Mouse (Mus musculus) left cerebral cortex, adult 2 months (tissue): ENCODE measurements around the gene Msrb1. TPM values are rescaled to one million over a fixed set of nuclear protein-coding genes. Genes with fewer than 3 reads are reported as not detected.
A peak's percentile ranks its signal among the peaks of the same experiment; 100 is the strongest.

ENCODE experiments used
- DNase-seq, 2 experiments: peaks; one replicate each; pipeline ENCODE4 v3.0.0; 2021 to 2022; ENCODE audit warnings: low spot score in 2 of 2, mixed read lengths in 1 of 2; ENCODE audit errors: extremely low spot score in 1 of 2
- H3K27ac ChIP-seq: fragments of 200-600 bp; 2 replicates; pipeline ENCODE4 v1.8.1; 2022
- H3K4me3 ChIP-seq: fragments of 200-600 bp; 2 replicates; pipeline ENCODE4 v1.8.1; 2022
- CTCF ChIP-seq: fragments of 200-600 bp; IDR thresholded peaks from 2 replicates; pipeline ENCODE4 v1.8.1; 2022; ENCODE audit warnings: antibody characterized with exemption, mild to moderate bottlenecking, moderate library complexity
- intact Hi-C: fragments of 180-260 bp; cut with DNase I; formaldehyde crosslinking; loops from one replicate; pipeline ENCODE4 v1.15.1; 2025
- total RNA-seq, 2 experiments: library from RNA; stranded (reverse); gene quantifications; 2 replicates each; pipeline ENCODE4 v1.2.3; 2021

Gene Msrb1
- total RNA-seq, 2 experiments from 2014 or later: 31.8 to 34.7 TPM

GRCm38 (mm10) chr17:24734513-24734912 lies 1.9 kb upstream of the Msrb1 start:
- DNase-seq: no peak
- H3K27ac ChIP-seq: no peak overlapping the region
- H3K4me3 ChIP-seq: no peak overlapping the region
- intact Hi-C loops: no loop called here
- peak; percentile 32 for TF ChIP-seq CTCF

GRCm38 (mm10) chr17:24735446-24735845 lies 996 bp upstream of the Msrb1 start:
- intact Hi-C loops: no loop called here
- DNase-seq: no peak
- TF ChIP-seq CTCF: no peak
- Histone ChIP-seq H3K4me3 (no peak overlapping the region), H3K27ac (no peak overlapping the region)

- no peak; the same call in 1 of the 2 replicates for TF ChIP-seq CTCF
- H3K4me3 ChIP-seq: peak overlapping the region; percentile 66
- no peak for DNase-seq
- H3K27ac ChIP-seq: no peak overlapping the region
- intact Hi-C loops: no loop called here
These were observed 831 bp downstream of the Msrb1 start for GRCm38 (mm10) chr17:24737135-24737810.

GRCm38 (mm10) chr17:24738238-24738637 lies 1.8 kb downstream of the Msrb1 start:
- intact Hi-C loops: no loop called here
- no peak for TF ChIP-seq CTCF
- Histone ChIP-seq H3K27ac (no peak overlapping the region), H3K4me3 (no peak overlapping the region)
- DNase-seq: no peak

- intact Hi-C loops: no loop called here
- no peak for DNase-seq
- no peak overlapping the region for H3K27ac ChIP-seq
- no peak for TF ChIP-seq CTCF
- no peak overlapping the region for H3K4me3 ChIP-seq
These were observed 3.5 kb downstream of the Msrb1 start for GRCm38 (mm10) chr17:24739926-24740325.

- no peak for TF ChIP-seq CTCF
- no peak overlapping the region for H3K27ac ChIP-seq
- intact Hi-C loops: no loop called here
- DNase-seq: no peak
- no peak overlapping the region for H3K4me3 ChIP-seq
These were observed 5.9 kb downstream of the Msrb1 start for GRCm38 (mm10) chr17:24742307-24742706.

- intact Hi-C loops: no loop called here
- TF ChIP-seq CTCF: no peak
These were observed 7.5 kb downstream of the Msrb1 start for GRCm38 (mm10) chr17:24743896-24744295.

GRCm38 (mm10) chr17:24744381-24744780 lies 7.9 kb downstream of the Msrb1 start:
- no peak for DNase-seq
- Histone ChIP-seq H3K4me3 (no peak overlapping the region), H3K27ac (no peak overlapping the region)
- intact Hi-C loops: no loop called here
- TF ChIP-seq CTCF: no peak

More at GRCm38 (mm10) chr17:24743896-24744295, 7.5 kb downstream of the Msrb1 start:
- DNase-seq: no peak
- no peak overlapping the region for H3K4me3 ChIP-seq
- no peak overlapping the region for H3K27ac ChIP-seq

- no peak overlapping the region for H3K27ac ChIP-seq
- peak; percentile 94 for TF ChIP-seq CTCF
- intact Hi-C loops: loop anchor here (1.0 to 5.0 kb wide), 2 partner anchors 72 to 136 kb away; no protein-coding TSS in a partner anchor
- H3K4me3 ChIP-seq: no peak overlapping the region
- peak; percentile 80 to 84 for DNase-seq
These were observed 9.4 kb downstream of the Msrb1 start for GRCm38 (mm10) chr17:24745526-24746497.

GRCm38 (mm10) chr17:24746986-24747385 lies 10.5 kb downstream of the Msrb1 start:
- no peak for TF ChIP-seq CTCF
- no peak for DNase-seq
- intact Hi-C loops: loop anchor here (5.0 kb wide), 1 partner anchor 135 kb away; no protein-coding TSS in a partner anchor
- H3K4me3 ChIP-seq: no peak overlapping the region
- H3K27ac ChIP-seq: no peak overlapping the region

GRCm38 (mm10) chr17:24751528-24751927 lies 15.1 kb downstream of the Msrb1 start:
- Histone ChIP-seq H3K27ac (no peak overlapping the region), H3K4me3 (no peak overlapping the region)
- no peak for TF ChIP-seq CTCF
- DNase-seq: no peak
- intact Hi-C loops: no loop called here
